Mouse (Mus musculus) hindbrain, postnatal 0 days (tissue): ENCODE measurements around the gene Eml3. TPM values are rescaled to one million over a fixed set of nuclear protein-coding genes. Genes with fewer than 3 reads are reported as not detected.

Source experiments
- ATAC-seq: fragments of 200-750 bp; cut with Nextera tagmentation; 2 replicates; pipeline ENCODE4 v1.8.0; 2017; ENCODE audit warnings: mild to moderate bottlenecking, moderate TSS enrichment, moderate library complexity
- DNase-seq: peaks from one replicate; pipeline ENCODE4 v3.0.0-alpha.2; 2015; ENCODE audit warnings: low spot score
- H3K27ac ChIP-seq: fragments of 300-500 bp; sonication (generic); 2 replicates; pipeline ENCODE4 v1.5.1; 2014; ENCODE audit warnings: mild to moderate bottlenecking
- H3K27me3 ChIP-seq: fragments of 300-500 bp; sonication (generic); 2 replicates; pipeline ENCODE4 v1.6.1; 2014; ENCODE audit warnings: low read length, mixed read lengths; ENCODE audit not compliant: insufficient read depth
- H3K36me3 ChIP-seq: fragments of 300-500 bp; sonication (generic); 2 replicates; pipeline ENCODE4 v1.6.1; 2014; ENCODE audit warnings: low read length, mixed read lengths; ENCODE audit not compliant: insufficient read depth
- H3K4me1 ChIP-seq: fragments of 300-500 bp; sonication (generic); 2 replicates; pipeline ENCODE4 v1.6.1; 2014; ENCODE audit warnings: antibody characterized with exemption, low read length, mixed read lengths; ENCODE audit not compliant: insufficient read depth
- H3K4me2 ChIP-seq: fragments of 300-500 bp; sonication (generic); 2 replicates; pipeline ENCODE4 v1.6.1; 2014; ENCODE audit warnings: low read depth, mild to moderate bottlenecking, low read length, moderate library complexity, mixed read lengths
- H3K4me3 ChIP-seq: fragments of 300-500 bp; sonication (generic); 2 replicates; pipeline ENCODE4 v1.5.1; 2014; ENCODE audit warnings: low read length
- H3K9ac ChIP-seq: fragments of 300-500 bp; sonication (generic); replicated peaks from 2 replicates; pipeline ENCODE4 v1.6.1; 2014; ENCODE audit warnings: mild to moderate bottlenecking, low read length, moderate library complexity, mixed read lengths
- H3K9me3 ChIP-seq: fragments of 300-500 bp; sonication (generic); 2 replicates; pipeline ENCODE4 v1.6.1; 2016; ENCODE audit warnings: low read length, mixed read lengths
- CTCF ChIP-seq: IDR thresholded peaks from 2 replicates; pipeline ENCODE4 v1.5.1; 2016; ENCODE audit warnings: antibody characterized with exemption, control low read depth, low read depth
- WGBS: fragments of 180-500 bp; shearing (Covaris S2); extraction: QIAGEN DNeasy Blood & Tissue Kit; methylation state at CpG from one replicate; pipeline ENCODE4 v1.1.7; 2014; 5-methylcytosine and 5-hydroxymethylcytosine counted together
- polyA plus RNA-seq: library from polyadenylated mRNA; unstranded; fragments of >200 nt; fragmentation: Nextera tagmentation; extraction: Ambion mirVana; gene quantifications from 2 replicates; pipeline ENCODE4 v1.2.1, GENCODE M21; 2015
- total RNA-seq: library from RNA; depleted of rRNA; stranded (reverse); fragments of >200 nt; gene quantifications from 2 replicates; pipeline ENCODE4 v1.2.3, GENCODE M21; 2014

The Eml3 gene
- total and polyA plus RNA-seq, 2 experiments from 2014 or later: 8.6 to 11.0 TPM

- H3K27me3 ChIP-seq: no peaks in the 10 kb centered on the region
- H3K9ac ChIP-seq: 0 out of 2 replicates have a peak overlapping the region, but pooled peaks have one; percentile 7
- 0 out of 2 replicates have a peak, but pooled peaks cover 11% of the 10 kb centered on the region for H3K4me1 ChIP-seq
- H3K9me3 ChIP-seq: no peaks in the 10 kb centered on the region
- H3K4me2 ChIP-seq: peak overlapping the region; percentile 27; the same call in 1 of the 2 replicates
- WGBS: 78% methylated on average over 6 of the region's 6 CpGs
- ATAC-seq (no peak), DNase-seq (no peak)
- H3K27ac ChIP-seq: no peak overlapping the region
- peaks cover 44% of the 10 kb centered on the region for H3K36me3 ChIP-seq
- H3K4me3 ChIP-seq: no peak overlapping the region
- TF ChIP-seq CTCF: no peak
These were observed 15.9 kb downstream of the Eml3 start for GRCm38 (mm10) chr19:8945251-8945650.

DNA sequence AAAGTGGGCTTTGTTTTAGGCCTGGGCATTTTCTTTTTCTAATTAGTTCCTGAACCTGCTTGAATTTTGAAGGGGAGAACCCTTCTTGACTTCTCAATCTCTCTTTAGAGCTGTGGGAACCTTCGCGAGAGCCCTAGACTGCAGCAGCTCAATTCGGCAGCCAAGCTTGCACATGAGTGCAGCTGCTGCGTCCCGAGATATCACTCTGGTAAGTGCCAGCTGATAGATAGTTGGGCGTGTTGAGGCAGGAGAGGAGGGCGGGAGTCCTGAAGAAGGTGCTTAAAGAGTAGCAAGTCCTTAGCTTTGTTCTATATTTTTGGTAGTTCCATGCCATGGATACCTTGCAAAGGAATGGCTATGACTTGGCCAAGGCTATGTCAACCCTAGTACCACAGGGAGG lies 17.6 kb downstream of the Eml3 start:
- no peak for DNase-seq
- 99% methylated on average over 7 of the region's 7 CpGs for WGBS
- no peaks in the 10 kb centered on the region for H3K9me3 ChIP-seq

GRCm38 (mm10) chr19:8950190-8950589 lies 20.8 kb downstream of the Eml3 start:
- TF ChIP-seq CTCF: no peak
- H3K9me3 ChIP-seq: no peaks in the 10 kb centered on the region
- H3K9ac ChIP-seq: no peak overlapping the region
- H3K4me1 ChIP-seq: 0 out of 2 replicates have a peak, but pooled peaks cover 13% of the 10 kb centered on the region
- H3K27me3 ChIP-seq: no peaks in the 10 kb centered on the region
- WGBS: 88% methylated on average over 5 of the region's 5 CpGs
- H3K27ac ChIP-seq: no peak overlapping the region
- H3K36me3 ChIP-seq: peaks cover 54% of the 10 kb centered on the region
- H3K4me3 ChIP-seq: no peak overlapping the region
- no peak for ATAC-seq
- DNase-seq: no peak
- H3K4me2 ChIP-seq: no peak overlapping the region

More for the DNA sequence above, 17.6 kb downstream of the Eml3 start:
- H3K4me3 ChIP-seq: no peak overlapping the region
- ATAC-seq: no peak
- TF ChIP-seq CTCF: no peak
- no peak overlapping the region for H3K4me2 ChIP-seq
- no peak overlapping the region for H3K27ac ChIP-seq
- no peaks in the 10 kb centered on the region for H3K27me3 ChIP-seq
- no peak overlapping the region for H3K9ac ChIP-seq
- 0 out of 2 replicates have a peak, but pooled peaks cover 11% of the 10 kb centered on the region for H3K4me1 ChIP-seq
- peaks cover 58% of the 10 kb centered on the region for H3K36me3 ChIP-seq

DNA sequence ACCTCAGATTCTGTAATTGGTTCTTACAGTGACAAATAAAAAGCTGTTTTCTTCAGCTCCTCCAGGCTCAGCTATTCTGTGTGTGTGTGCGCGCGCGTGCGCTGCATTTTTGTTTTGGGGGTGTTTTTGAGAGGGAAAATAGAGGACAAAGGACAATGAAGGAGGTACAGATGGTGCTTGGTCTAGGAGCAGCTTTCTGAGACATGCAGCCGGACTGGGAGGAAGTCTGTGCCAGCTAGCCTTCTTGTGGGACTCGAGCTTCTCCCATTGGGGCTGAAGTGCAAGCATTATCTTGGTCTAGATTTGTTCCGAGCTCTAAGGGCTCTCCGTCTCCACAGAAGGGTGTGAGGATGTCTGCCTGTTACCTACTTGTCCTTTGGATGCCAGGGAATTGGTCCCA lies 22.9 kb downstream of the Eml3 start:
- 78% methylated on average over 9 of the region's 9 CpGs for WGBS
- H3K27ac ChIP-seq: peak overlapping the region; percentile 88
- no peak overlapping the region; the same call in 1 of the 2 replicates for H3K9ac ChIP-seq
- H3K4me2 ChIP-seq: no peak overlapping the region
- DNase-seq (peak; percentile 27), ATAC-seq (no peak)
- no peaks in the 10 kb centered on the region for H3K27me3 ChIP-seq
- no peaks in the 10 kb centered on the region for H3K9me3 ChIP-seq
- H3K4me3 ChIP-seq: no peak overlapping the region
- H3K4me1 ChIP-seq: 0 out of 2 replicates have a peak, but pooled peaks cover 12% of the 10 kb centered on the region
- peaks cover 37% of the 10 kb centered on the region for H3K36me3 ChIP-seq
- no peak for TF ChIP-seq CTCF

GRCm38 (mm10) chr19:8953135-8954039 lies 24.0 kb downstream of the Eml3 start, which contains the start of gene Tut1:
TSS of gene Tut1 (plus strand) at chr19:8953847.
- peak; percentile 99 for DNase-seq
- WGBS: 2% methylated on average over 46 of the region's 46 CpGs
- TF ChIP-seq CTCF: peak; percentile 28
- Histone ChIP-seq H3K4me3 (peak within 1 kb of the TSS; percentile 67), H3K4me2 (peak within 1 kb of the TSS; percentile 89), H3K27me3 (no peaks in the 10 kb centered on the region), H3K9me3 (no peaks in the 10 kb centered on the region), H3K27ac (peak within 1 kb of the TSS; percentile 88), H3K9ac (peak within 1 kb of the TSS; percentile 69), H3K36me3 (peaks cover 29% of the 10 kb centered on the region), H3K4me1 (0 out of 2 replicates have a peak, but pooled peaks cover 12% of the 10 kb centered on the region)
- peak; percentile 95 for ATAC-seq

DNA sequence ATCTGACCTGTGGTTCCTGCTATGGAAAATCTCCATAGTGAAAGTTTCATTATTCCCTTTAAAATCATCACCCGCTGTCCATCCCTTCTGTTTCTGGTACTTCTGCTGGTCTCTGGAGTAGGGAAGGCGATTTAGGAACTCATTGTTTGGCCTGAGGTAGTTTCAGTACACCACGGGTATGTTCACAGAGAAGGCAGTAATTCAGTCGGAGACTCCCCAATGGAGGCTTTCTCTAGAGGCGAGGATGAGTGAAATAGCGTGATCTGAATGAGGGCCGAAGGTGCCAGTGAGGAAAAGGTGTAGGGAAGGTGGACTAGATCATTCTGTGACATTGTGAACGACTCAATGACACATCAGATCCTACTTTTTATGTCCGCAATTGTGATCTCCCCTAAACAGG lies 24.8 kb downstream of the Eml3 start:
- H3K27ac ChIP-seq: peak overlapping the region; percentile 88
- DNase-seq (no peak), ATAC-seq (no peak)
- peak overlapping the region; percentile 69 for H3K9ac ChIP-seq
- H3K9me3 ChIP-seq: no peaks in the 10 kb centered on the region
- H3K4me3 ChIP-seq: peak overlapping the region; percentile 67
- no peak for TF ChIP-seq CTCF
- H3K4me2 ChIP-seq: peak overlapping the region; percentile 89
- 8% methylated on average over 9 of the region's 9 CpGs for WGBS
- H3K36me3 ChIP-seq: peaks cover 24% of the 10 kb centered on the region
- no peaks in the 10 kb centered on the region for H3K27me3 ChIP-seq
- 0 out of 2 replicates have a peak, but pooled peaks cover 12% of the 10 kb centered on the region for H3K4me1 ChIP-seq
